Mouse (Mus musculus) CD4-positive helper T cell, adult 2 months (primary cell): Measurements from ENCODE around the gene Ssxb10.
"Not testable (repeated sequence)": the region's sequence is repeated elsewhere in the genome, so short reads cannot be mapped to it uniquely, and the experiment has no call there.

Source experiments
- DNase-seq: peaks from one replicate; pipeline ENCODE4 v3.0.0-alpha.2; 2012; ENCODE audit warnings: low read depth, missing footprints, low spot score

Gene Ssxb10

GRCm38 (mm10) chrX:8327124-8327523 lies at the start of gene Ssxb10:
TSS of gene Ssxb10 (plus strand) at chrX:8327424.
- DNase-seq, result no peak

DNA sequence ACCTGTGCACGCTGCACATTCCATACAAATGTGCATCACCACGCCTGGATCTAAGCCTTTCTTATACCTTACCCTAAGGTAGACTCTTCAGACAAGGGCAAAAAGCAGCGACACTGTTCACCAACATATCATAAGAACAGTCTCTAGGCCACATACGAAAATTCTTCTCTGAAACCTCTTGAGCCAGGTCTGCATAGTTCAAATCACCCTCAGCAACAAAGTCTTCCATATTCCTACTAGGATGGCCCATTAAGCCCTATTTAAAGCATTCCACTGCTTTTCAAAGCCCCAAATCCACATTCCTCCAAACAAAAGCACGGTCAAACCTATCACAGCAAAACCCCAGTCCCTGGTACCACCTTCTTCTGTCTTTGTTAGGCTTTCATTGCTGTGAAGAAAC lies 38.6 kb upstream of the Ssxb10 start:
- DNase-seq, result no peak

DNA sequence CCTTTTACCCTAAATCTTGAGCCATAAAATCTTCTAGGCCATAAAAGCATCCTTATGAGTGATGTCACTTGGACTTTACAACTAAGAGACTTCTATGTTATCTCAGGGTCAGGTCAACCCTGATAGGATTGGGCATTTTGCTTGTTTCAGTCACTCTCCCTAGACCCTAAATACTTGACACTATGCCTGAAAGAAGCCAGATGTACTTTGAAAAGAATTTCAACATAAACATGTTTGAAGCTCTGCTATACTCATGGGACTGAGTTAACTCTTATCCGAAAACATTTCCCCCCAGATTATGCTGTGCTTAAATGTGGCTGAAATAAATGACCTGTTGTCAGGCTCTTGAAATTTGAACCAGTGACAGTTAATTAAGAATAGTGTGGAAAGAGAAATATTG lies 17.9 kb upstream of the Ssxb10 start:
- no peak for DNase-seq

GRCm38 (mm10) chrX:8314905-8315304 lies 12.3 kb upstream of the Ssxb10 start:
- peak; percentile 63 for DNase-seq

GRCm38 (mm10) chrX:8366678-8367077 lies 39.5 kb downstream of the Ssxb10 start, which contains the start of gene Ssxb9:
TSS of gene Ssxb9 (plus strand) at chrX:8366978.
- not testable (repeated sequence) for DNase-seq
